Mouse (Mus musculus): Measurements from ENCODE around the gene Zfp605.
"Not testable (repeated sequence)": the region's sequence is repeated elsewhere in the genome, so short reads cannot be mapped to it uniquely, and the experiment has no call there.

The Zfp605 gene

GRCm38 (mm10) chr5:110107581-110108304, 2.1 kb upstream of the Zfp605 start, which contains the start of gene Gtpbp6:
TSS of gene Gtpbp6 (minus strand) at chr5:110108197.
- peak; percentile 90 to 94 for DNase-seq (ENCODE audit: low spot score in 2 of 2)

GRCm38 (mm10) chr5:110108305-110108628, 1.6 kb upstream of the Zfp605 start:
- no peak for DNase-seq (ENCODE audit: low spot score in 2 of 2)

- DNase-seq (ENCODE audit: low spot score in 2 of 2): not testable (repeated sequence)
These were observed 12.5 kb downstream of the Zfp605 start for GRCm38 (mm10) chr5:110122380-110122779.

GRCm38 (mm10) chr5:110135293-110136086, 25.6 kb downstream of the Zfp605 start, which contains the start of gene Chfr:
TSS of gene Chfr (plus strand) at chr5:110135842.
- DNase-seq (ENCODE audit: low spot score in 2 of 2): peak; percentile 98

GRCm38 (mm10) chr5:110136087-110136464, 26.2 kb downstream of the Zfp605 start:
- no peak for DNase-seq (ENCODE audit: low spot score in 2 of 2)

GRCm38 (mm10) chr5:110137816-110138215, 27.9 kb downstream of the Zfp605 start:
- DNase-seq (ENCODE audit: low spot score in 2 of 2): no peak

GRCm38 (mm10) chr5:110139325-110139724, 29.4 kb downstream of the Zfp605 start:
- DNase-seq (ENCODE audit: low spot score in 2 of 2): no peak

GRCm38 (mm10) chr5:110140424-110140823, 30.5 kb downstream of the Zfp605 start:
- DNase-seq (ENCODE audit: low spot score in 2 of 2): no peak

GRCm38 (mm10) chr5:110142309-110142708, 32.4 kb downstream of the Zfp605 start:
- DNase-seq (ENCODE audit: low spot score in 2 of 2): no peak

- no peak for DNase-seq (ENCODE audit: low spot score in 2 of 2)
These were observed 33.1 kb downstream of the Zfp605 start for GRCm38 (mm10) chr5:110143007-110143406.

GRCm38 (mm10) chr5:110169374-110169773, 59.5 kb downstream of the Zfp605 start:
- DNase-seq (ENCODE audit: low spot score in 2 of 2): no peak

GRCm38 (mm10) chr5:110176362-110177020, 66.6 kb downstream of the Zfp605 start, which contains the start of gene Golga3:
TSS of gene Golga3 (plus strand) at chr5:110176701.
- peak; percentile 82 to 88 for DNase-seq (ENCODE audit: low spot score in 2 of 2)

- no peak for DNase-seq (ENCODE audit: low spot score in 2 of 2)
These were observed 67.1 kb downstream of the Zfp605 start for GRCm38 (mm10) chr5:110177021-110177420.

GRCm38 (mm10) chr5:110178628-110179027, 68.7 kb downstream of the Zfp605 start:
- no peak for DNase-seq (ENCODE audit: low spot score in 2 of 2)

Measured in urinary bladder, adult 18-20 months (tissue).